Mouse (Mus musculus) liver, embryonic 15.5 days (tissue): Measurements from ENCODE around the gene Cavin2. TPM values are rescaled to one million over a fixed set of nuclear protein-coding genes. Genes with fewer than 3 reads are reported as not detected.

Experiments used
- ATAC-seq: fragments of 200-750 bp; cut with Nextera tagmentation; 2 replicates; pipeline ENCODE4 v1.8.0; 2017; ENCODE audit warnings: moderate number of reproducible peaks, mild to moderate bottlenecking, moderate library complexity; ENCODE audit not compliant: insufficient read depth
- H3K27ac ChIP-seq: fragments of 300-500 bp; sonication (generic); replicated peaks from 2 replicates; pipeline ENCODE4 v1.5.1; 2015; ENCODE audit warnings: mild to moderate bottlenecking, inconsistent platforms
- H3K27me3 ChIP-seq: fragments of 300-500 bp; sonication (generic); 2 replicates; pipeline ENCODE4 v1.6.1; 2015; ENCODE audit warnings: mild to moderate bottlenecking, inconsistent platforms
- H3K36me3 ChIP-seq: fragments of 300-500 bp; sonication (generic); replicated peaks from 2 replicates; pipeline ENCODE4 v1.6.1; 2015; ENCODE audit warnings: moderate library complexity, mild to moderate bottlenecking, inconsistent platforms
- H3K4me1 ChIP-seq: fragments of 300-500 bp; sonication (generic); replicated peaks from 2 replicates; pipeline ENCODE4 v1.6.1; 2015; ENCODE audit warnings: inconsistent platforms
- H3K4me2 ChIP-seq: fragments of 300-500 bp; sonication (generic); 2 replicates; pipeline ENCODE4 v1.6.1; 2015; ENCODE audit warnings: moderate library complexity, mild to moderate bottlenecking, inconsistent platforms
- H3K4me3 ChIP-seq: fragments of 300-500 bp; sonication (generic); replicated peaks from 2 replicates; pipeline ENCODE4 v1.5.1; 2015; ENCODE audit warnings: mild to moderate bottlenecking, inconsistent platforms
- H3K9ac ChIP-seq: fragments of 300-500 bp; sonication (generic); 2 replicates; pipeline ENCODE4 v1.6.1; 2015; ENCODE audit warnings: moderate library complexity, mild to moderate bottlenecking, inconsistent platforms
- H3K9me3 ChIP-seq: fragments of 300-500 bp; sonication (generic); replicated peaks from 2 replicates; pipeline ENCODE4 v1.6.1; 2016; ENCODE audit warnings: inconsistent platforms
- WGBS: fragments of 180-500 bp; shearing (Covaris S2); methylation state at CpG from one replicate; pipeline ENCODE4 v1.1.7; 2015; ENCODE audit warnings: mixed read lengths; ENCODE audit not compliant: insufficient replicate concordance; 5-methylcytosine and 5-hydroxymethylcytosine counted together
- polyA plus RNA-seq: library from polyadenylated mRNA; unstranded; fragments of >200 nt; fragmentation: Nextera tagmentation; extraction: Ambion mirVana; gene quantifications from 2 replicates; pipeline ENCODE4 v1.2.1, GENCODE M21; 2015

The Cavin2 gene
- polyA plus RNA-seq, 1 experiment from 2014 or later: 22.8 TPM

- Histone ChIP-seq H3K36me3 (no peaks in the 10 kb centered on the region), H3K9me3 (no peaks in the 10 kb centered on the region), H3K4me1 (no peaks in the 10 kb centered on the region), H3K4me2 (no peak overlapping the region), H3K27ac (no peak overlapping the region), H3K27me3 (no peaks in the 10 kb centered on the region), H3K4me3 (no peak overlapping the region), H3K9ac (no peak overlapping the region)
- ATAC-seq: no peak
- 35% methylated on average over 2 of the region's 2 CpGs for WGBS
Observed at GRCm38 (mm10) chr1:51315476-51315875, 26.6 kb downstream of the Cavin2 start.

GRCm38 (mm10) chr1:51323506-51323905 is 34.6 kb downstream of the Cavin2 start:
- 54% methylated on average over 6 of the region's 6 CpGs for WGBS
- H3K9ac ChIP-seq: no peak overlapping the region
- no peak overlapping the region for H3K4me2 ChIP-seq
- no peaks in the 10 kb centered on the region for H3K36me3 ChIP-seq
- H3K27ac ChIP-seq: no peak overlapping the region
- H3K27me3 ChIP-seq: no peaks in the 10 kb centered on the region
- no peak for ATAC-seq
- H3K9me3 ChIP-seq: no peaks in the 10 kb centered on the region
- H3K4me3 ChIP-seq: no peak overlapping the region
- H3K4me1 ChIP-seq: no peaks in the 10 kb centered on the region

GRCm38 (mm10) chr1:51328541-51328940 is 39.6 kb downstream of the Cavin2 start:
- no peak overlapping the region for H3K4me2 ChIP-seq
- ATAC-seq: no peak
- H3K4me3 ChIP-seq: no peak overlapping the region
- 62% methylated on average over 1 of the region's 1 CpGs for WGBS
- H3K36me3 ChIP-seq: no peaks in the 10 kb centered on the region
- H3K27me3 ChIP-seq: no peaks in the 10 kb centered on the region
- H3K27ac ChIP-seq: no peak overlapping the region
- no peaks in the 10 kb centered on the region for H3K4me1 ChIP-seq
- H3K9ac ChIP-seq: no peak overlapping the region
- no peaks in the 10 kb centered on the region for H3K9me3 ChIP-seq

GRCm38 (mm10) chr1:51332986-51333385 is 44.1 kb downstream of the Cavin2 start:
- Histone ChIP-seq H3K4me2 (peak overlapping the region; percentile 52; the same call in 1 of the 2 replicates), H3K27me3 (no peaks in the 10 kb centered on the region), H3K4me3 (no peak overlapping the region), H3K9ac (no peak overlapping the region), H3K27ac (no peak overlapping the region), H3K36me3 (no peaks in the 10 kb centered on the region), H3K4me1 (no peaks in the 10 kb centered on the region), H3K9me3 (no peaks in the 10 kb centered on the region)
- ATAC-seq: no peak
- WGBS: 35% methylated on average over 6 of the region's 6 CpGs

- H3K4me3 ChIP-seq: peak overlapping the region; percentile 35
- peak overlapping the region; percentile 52 for H3K4me2 ChIP-seq
- H3K9ac ChIP-seq: no peak overlapping the region
- H3K27ac ChIP-seq: no peak overlapping the region
- no peaks in the 10 kb centered on the region for H3K27me3 ChIP-seq
- WGBS: 12% methylated on average over 18 of the region's 18 CpGs
- no peaks in the 10 kb centered on the region for H3K4me1 ChIP-seq
- ATAC-seq: no peak; the same call in 1 of the 2 replicates
- no peaks in the 10 kb centered on the region for H3K36me3 ChIP-seq
- H3K9me3 ChIP-seq: no peaks in the 10 kb centered on the region
Observed at GRCm38 (mm10) chr1:51333557-51334285, 44.8 kb downstream of the Cavin2 start.

GRCm38 (mm10) chr1:51334289-51334688 is 45.4 kb downstream of the Cavin2 start:
- Histone ChIP-seq H3K9ac (no peak overlapping the region), H3K4me1 (no peaks in the 10 kb centered on the region), H3K9me3 (no peaks in the 10 kb centered on the region), H3K4me3 (no peak overlapping the region), H3K27ac (no peak overlapping the region), H3K4me2 (no peak overlapping the region), H3K36me3 (no peaks in the 10 kb centered on the region), H3K27me3 (no peaks in the 10 kb centered on the region)
- 6% methylated on average over 6 of the region's 6 CpGs for WGBS
- ATAC-seq: no peak

- H3K4me3 ChIP-seq: no peak overlapping the region
- H3K36me3 ChIP-seq: no peaks in the 10 kb centered on the region
- no peak for ATAC-seq
- H3K27me3 ChIP-seq: no peaks in the 10 kb centered on the region
- no peak overlapping the region for H3K4me2 ChIP-seq
- no peaks in the 10 kb centered on the region for H3K4me1 ChIP-seq
- H3K9me3 ChIP-seq: no peaks in the 10 kb centered on the region
- H3K9ac ChIP-seq: no peak overlapping the region
- no peak overlapping the region for H3K27ac ChIP-seq
- 65% methylated on average over 2 of the region's 2 CpGs for WGBS
Observed at GRCm38 (mm10) chr1:51335081-51335480, 46.2 kb downstream of the Cavin2 start.

- Histone ChIP-seq H3K36me3 (no peaks in the 10 kb centered on the region), H3K4me1 (no peaks in the 10 kb centered on the region), H3K27me3 (no peaks in the 10 kb centered on the region), H3K27ac (no peak overlapping the region), H3K9me3 (no peaks in the 10 kb centered on the region), H3K9ac (no peak overlapping the region), H3K4me2 (no peak overlapping the region), H3K4me3 (no peak overlapping the region)
- no peak for ATAC-seq
- WGBS: 43% methylated on average over 3 of the region's 3 CpGs
Observed at GRCm38 (mm10) chr1:51344160-51344559, 55.2 kb downstream of the Cavin2 start.

- no peak for ATAC-seq
- no peak overlapping the region for H3K4me3 ChIP-seq
- no peak overlapping the region for H3K27ac ChIP-seq
- no peaks in the 10 kb centered on the region for H3K36me3 ChIP-seq
- H3K9ac ChIP-seq: no peak overlapping the region
- 67% methylated on average over 3 of the region's 3 CpGs for WGBS
- no peaks in the 10 kb centered on the region for H3K27me3 ChIP-seq
- no peaks in the 10 kb centered on the region for H3K4me1 ChIP-seq
- H3K4me2 ChIP-seq: no peak overlapping the region
- no peaks in the 10 kb centered on the region for H3K9me3 ChIP-seq
Observed at GRCm38 (mm10) chr1:51347596-51347995, 58.7 kb downstream of the Cavin2 start.

- Histone ChIP-seq H3K27me3 (no peaks in the 10 kb centered on the region), H3K9me3 (no peaks in the 10 kb centered on the region), H3K4me2 (no peak overlapping the region), H3K9ac (no peak overlapping the region), H3K36me3 (no peaks in the 10 kb centered on the region), H3K4me1 (no peaks in the 10 kb centered on the region), H3K27ac (no peak overlapping the region), H3K4me3 (no peak overlapping the region)
- ATAC-seq: no peak
- WGBS: 71% methylated on average over 7 of the region's 7 CpGs
Observed at GRCm38 (mm10) chr1:51348631-51349030, 59.7 kb downstream of the Cavin2 start.

- Histone ChIP-seq H3K36me3 (no peaks in the 10 kb centered on the region), H3K9ac (no peak overlapping the region), H3K4me1 (no peaks in the 10 kb centered on the region), H3K4me2 (no peak overlapping the region), H3K9me3 (no peaks in the 10 kb centered on the region), H3K27ac (no peak overlapping the region), H3K4me3 (no peak overlapping the region), H3K27me3 (no peaks in the 10 kb centered on the region)
- WGBS: 52% methylated on average over 7 of the region's 7 CpGs
- ATAC-seq: no peak
Observed at GRCm38 (mm10) chr1:51349291-51349967, 60.5 kb downstream of the Cavin2 start.
